Mouse (Mus musculus) intestine, postnatal 0 days (tissue): ENCODE measurements around the gene Vti1a. TPM values are rescaled to one million over a fixed set of nuclear protein-coding genes. Genes with fewer than 3 reads are reported as not detected.
A peak's percentile ranks its signal among the peaks of the same experiment; 100 is the strongest.

Experiments used
- ATAC-seq: fragments of 200-750 bp; cut with Nextera tagmentation; 2 replicates; pipeline ENCODE4 v1.8.0; 2017; ENCODE audit warnings: mild to moderate bottlenecking, moderate TSS enrichment, moderate library complexity
- H3K27ac ChIP-seq: fragments of 300-500 bp; sonication (generic); 2 replicates; pipeline ENCODE4 v1.5.1; 2014; ENCODE audit warnings: mild to moderate bottlenecking, low read depth, low read length, moderate library complexity
- H3K27me3 ChIP-seq: fragments of 300-500 bp; sonication (generic); replicated peaks from 2 replicates; pipeline ENCODE4 v1.6.1; 2014; ENCODE audit warnings: low read length, mixed read lengths; ENCODE audit not compliant: control insufficient read depth, insufficient read depth
- H3K36me3 ChIP-seq: fragments of 300-500 bp; sonication (generic); 2 replicates; pipeline ENCODE4 v1.6.1; 2014; ENCODE audit warnings: mild to moderate bottlenecking, moderate library complexity; ENCODE audit not compliant: control insufficient read depth, insufficient read depth
- H3K4me1 ChIP-seq: fragments of 300-500 bp; sonication (generic); replicated peaks from 2 replicates; pipeline ENCODE4 v1.6.1; 2014; ENCODE audit warnings: antibody characterized with exemption, low read length, mixed read lengths; ENCODE audit not compliant: control insufficient read depth, insufficient read depth
- H3K4me2 ChIP-seq: fragments of 300-500 bp; sonication (generic); replicated peaks from 2 replicates; pipeline ENCODE4 v1.6.1; 2014; ENCODE audit warnings: low read depth, mild to moderate bottlenecking, moderate library complexity
- H3K4me3 ChIP-seq: fragments of 300-500 bp; sonication (generic); 2 replicates; pipeline ENCODE4 v1.5.1; 2014; ENCODE audit warnings: low read depth, low read length
- H3K9ac ChIP-seq: fragments of 300-500 bp; sonication (generic); 2 replicates; pipeline ENCODE4 v1.6.1; 2014; ENCODE audit warnings: mild to moderate bottlenecking, low read depth, low read length
- H3K9me3 ChIP-seq: fragments of 300-500 bp; sonication (generic); 2 replicates; pipeline ENCODE4 v1.6.1; 2016; ENCODE audit warnings: mixed run types; ENCODE audit not compliant: control insufficient read depth
- CTCF ChIP-seq: sonication (generic); IDR thresholded peaks from 2 replicates; pipeline ENCODE4 v1.5.1; 2016; ENCODE audit warnings: low read depth, mild to moderate bottlenecking, control low read depth, antibody characterized with exemption, moderate library complexity
- WGBS: fragments of 180-500 bp; shearing (Covaris S2); extraction: QIAGEN DNeasy Blood & Tissue Kit; methylation state at CpG from one replicate; pipeline ENCODE4 v1.1.7; 2014; 5-methylcytosine and 5-hydroxymethylcytosine counted together
- polyA plus RNA-seq: library from polyadenylated mRNA; unstranded; fragments of >200 nt; fragmentation: Nextera tagmentation; extraction: Ambion mirVana; gene quantifications from 2 replicates; pipeline ENCODE4 v1.2.1, GENCODE M21; 2015

The Vti1a gene
- polyA plus RNA-seq, 1 experiment from 2014 or later, result 21.3 TPM

- 0 out of 2 replicates have a peak overlapping the region, but pooled peaks have one; percentile 9 for H3K27ac ChIP-seq
- H3K4me2 ChIP-seq, result no peak overlapping the region
- 58% methylated on average over 9 of the region's 9 CpGs for whole genome bisulfite sequencing
- peak; percentile 62 for ATAC-seq
- H3K36me3 ChIP-seq, result no peaks in the 10 kb centered on the region
- no peak overlapping the region for H3K4me3 ChIP-seq
- no peaks in the 10 kb centered on the region for H3K9me3 ChIP-seq
- peaks cover 3% of the 10 kb centered on the region; the same call in 1 of the 2 replicates for H3K4me1 ChIP-seq
- no peak for TF ChIP-seq CTCF
- H3K27me3 ChIP-seq, result no peaks in the 10 kb centered on the region
- H3K9ac ChIP-seq, result no peak overlapping the region
Measured at GRCm38 (mm10) chr19:55570520-55571296, 254.6 kb downstream of the Vti1a start.

GRCm38 (mm10) chr19:55571486-55571885, 255.4 kb downstream of the Vti1a start:
- H3K4me2 ChIP-seq, result no peak overlapping the region
- H3K27ac ChIP-seq, result no peak overlapping the region
- ATAC-seq, result no peak

GRCm38 (mm10) chr19:55577306-55578042, 261.4 kb downstream of the Vti1a start:
- no peaks in the 10 kb centered on the region for H3K9me3 ChIP-seq
- peaks cover 3% of the 10 kb centered on the region; the same call in 1 of the 2 replicates for H3K4me1 ChIP-seq
- TF ChIP-seq CTCF, result no peak
- ATAC-seq, result no peak
- 82% methylated on average over 25 of the region's 25 CpGs for WGBS
- no peak overlapping the region for H3K27ac ChIP-seq
- H3K9ac ChIP-seq, result no peak overlapping the region
- no peak overlapping the region for H3K4me3 ChIP-seq
- no peaks in the 10 kb centered on the region for H3K27me3 ChIP-seq
- H3K36me3 ChIP-seq, result no peaks in the 10 kb centered on the region; the same call in 1 of the 2 replicates
- H3K4me2 ChIP-seq, result no peak overlapping the region

More at GRCm38 (mm10) chr19:55571486-55571885, 255.4 kb downstream of the Vti1a start:
- H3K9ac ChIP-seq, result no peak overlapping the region
- no peaks in the 10 kb centered on the region for H3K9me3 ChIP-seq
- H3K36me3 ChIP-seq, result no peaks in the 10 kb centered on the region; the same call in 1 of the 2 replicates
- no peak overlapping the region for H3K4me3 ChIP-seq
- no peaks in the 10 kb centered on the region; the same call in 1 of the 2 replicates for H3K4me1 ChIP-seq
- no peaks in the 10 kb centered on the region for H3K27me3 ChIP-seq
- TF ChIP-seq CTCF, result no peak
- 89% methylated on average over 8 of the region's 8 CpGs for WGBS

- H3K36me3 ChIP-seq, result no peaks in the 10 kb centered on the region; the same call in 1 of the 2 replicates
- peaks cover 3% of the 10 kb centered on the region; the same call in 1 of the 2 replicates for H3K4me1 ChIP-seq
- TF ChIP-seq CTCF, result no peak
- no peak overlapping the region for H3K27ac ChIP-seq
- no peak overlapping the region for H3K9ac ChIP-seq
- 28% methylated on average over 17 of the region's 17 CpGs for WGBS
- no peaks in the 10 kb centered on the region for H3K9me3 ChIP-seq
- peak; percentile 16; the same call in 1 of the 2 replicates for ATAC-seq
- H3K27me3 ChIP-seq, result no peaks in the 10 kb centered on the region
- no peak overlapping the region for H3K4me2 ChIP-seq
- H3K4me3 ChIP-seq, result no peak overlapping the region
Measured at GRCm38 (mm10) chr19:55578094-55579085, 262.3 kb downstream of the Vti1a start.

GRCm38 (mm10) chr19:55579310-55579709, 263.2 kb downstream of the Vti1a start:
- no peak overlapping the region for H3K9ac ChIP-seq
- no peak for TF ChIP-seq CTCF
- H3K4me2 ChIP-seq, result no peak overlapping the region
- no peak overlapping the region for H3K27ac ChIP-seq
- no peak overlapping the region for H3K4me3 ChIP-seq
- H3K4me1 ChIP-seq, result peaks cover 3% of the 10 kb centered on the region; the same call in 1 of the 2 replicates
- H3K36me3 ChIP-seq, result no peaks in the 10 kb centered on the region; the same call in 1 of the 2 replicates
- 0 out of 2 replicates have a peak, but pooled peaks have one; percentile 31 for ATAC-seq
- H3K9me3 ChIP-seq, result no peaks in the 10 kb centered on the region
- no peaks in the 10 kb centered on the region for H3K27me3 ChIP-seq
- WGBS, result 68% methylated on average over 4 of the region's 4 CpGs
